Mouse (Mus musculus) kidney, adult 2 months (tissue): Measurements from ENCODE around the gene Gm26620.

Experiments
- CTCF ChIP-seq: fragments of 200-500 bp; conservative IDR thresholded peaks from 2 replicates; pipeline ENCODE4 v1.5.1; 2011; ENCODE audit warnings: low read depth, mild to moderate bottlenecking, control low read depth, low read length, moderate library complexity, mixed read lengths; ENCODE audit not compliant: insufficient read depth, insufficient read length
- POLR2A ChIP-seq: fragments of 200-500 bp; IDR thresholded peaks from one replicate; pipeline ENCODE4 v1.6.1; 2011; ENCODE audit warnings: low read depth, low read length, control low read depth

GRCm38 (mm10) chr1:170894603-170895602 lies 10.0 kb downstream of the Gm26620 start:
- TF ChIP-seq POLR2A (no peak), CTCF (0 out of 2 replicates have a peak, but pooled peaks have one; percentile 9)
